Mouse (Mus musculus): Measurements from ENCODE around the gene Olfr720.

The Olfr720 gene

DNA sequence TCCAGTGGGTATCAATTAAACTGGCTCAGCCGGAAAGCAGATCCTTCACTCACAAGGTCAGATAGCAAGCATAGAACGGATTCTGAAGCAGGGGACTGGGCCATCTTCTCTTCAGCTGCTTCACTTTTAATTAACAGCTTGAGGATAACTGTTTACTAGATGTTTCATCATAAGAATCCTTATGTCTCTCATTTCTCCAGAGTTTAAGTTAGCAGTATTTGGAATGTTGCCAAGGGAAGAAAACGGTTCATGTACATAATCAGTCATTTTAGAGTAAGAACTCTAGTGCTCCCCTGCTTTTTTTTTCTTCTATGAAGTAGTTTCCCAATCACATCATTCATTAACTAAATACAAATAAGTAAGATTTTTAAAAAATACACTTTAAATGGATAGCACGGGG lies at the start of gene Olfr720:
Olfr720 (minus strand) TSS at position 101 of the 400 bp plus-strand sequence.
- DNase-seq (ENCODE audit: low read depth, low spot score), result no peak

Measured in retina, adult 2 months (tissue).